Mouse (Mus musculus) liver, embryonic 16.5 days (tissue): ENCODE measurements around the gene 4933427D14Rik. TPM values are rescaled to one million over a fixed set of nuclear protein-coding genes. Genes with fewer than 3 reads are reported as not detected.

Source experiments
- ATAC-seq: fragments of 200-750 bp; cut with Nextera tagmentation; 2 replicates; pipeline ENCODE4 v1.8.0; 2017; ENCODE audit warnings: low read depth, mild to moderate bottlenecking, moderate number of reproducible peaks, moderate library complexity
- H3K27ac ChIP-seq: fragments of 300-500 bp; sonication (generic); 2 replicates; pipeline ENCODE4 v1.5.1; 2014; ENCODE audit warnings: mild to moderate bottlenecking, low read length
- H3K27me3 ChIP-seq: fragments of 300-500 bp; sonication (generic); 2 replicates; pipeline ENCODE4 v1.6.1; 2014; ENCODE audit warnings: low read depth, low read length, mixed read lengths; ENCODE audit not compliant: control insufficient read depth, insufficient read depth
- H3K36me3 ChIP-seq: fragments of 300-500 bp; sonication (generic); 2 replicates; pipeline ENCODE4 v1.6.1; 2014; ENCODE audit warnings: mild to moderate bottlenecking; ENCODE audit not compliant: control insufficient read depth, insufficient read depth
- H3K4me1 ChIP-seq: fragments of 300-500 bp; sonication (generic); 2 replicates; pipeline ENCODE4 v1.6.1; 2014; ENCODE audit warnings: low read depth, low read length, mixed read lengths; ENCODE audit not compliant: control insufficient read depth
- H3K4me2 ChIP-seq: fragments of 300-500 bp; sonication (generic); 2 replicates; pipeline ENCODE4 v1.6.1; 2014; ENCODE audit warnings: low read depth, low read length, mixed read lengths
- H3K4me3 ChIP-seq: fragments of 300-500 bp; sonication (generic); 2 replicates; pipeline ENCODE4 v1.5.1; 2014; ENCODE audit warnings: low read depth, mild to moderate bottlenecking, low read length
- H3K9ac ChIP-seq: fragments of 300-500 bp; sonication (generic); 2 replicates; pipeline ENCODE4 v1.6.1; 2014; ENCODE audit warnings: low read depth, low read length
- H3K9me3 ChIP-seq: fragments of 300-500 bp; sonication (generic); replicated peaks from 2 replicates; pipeline ENCODE4 v1.6.1; 2016; ENCODE audit warnings: low read length; ENCODE audit not compliant: control insufficient read depth
- WGBS: fragments of 180-500 bp; shearing (Covaris S2); extraction: QIAGEN DNeasy Blood & Tissue Kit; methylation state at CpG from one replicate; pipeline ENCODE4 v1.1.7; 2014; ENCODE audit not compliant: insufficient replicate concordance; 5-methylcytosine and 5-hydroxymethylcytosine counted together
- polyA plus RNA-seq: library from polyadenylated mRNA; unstranded; fragments of >200 nt; fragmentation: Nextera tagmentation; extraction: Ambion mirVana; gene quantifications from 2 replicates; pipeline ENCODE4 v1.2.1, GENCODE M21; 2015

4933427D14Rik gene
- polyA plus RNA-seq, 1 experiment from 2014 or later: 2.2 TPM

DNA sequence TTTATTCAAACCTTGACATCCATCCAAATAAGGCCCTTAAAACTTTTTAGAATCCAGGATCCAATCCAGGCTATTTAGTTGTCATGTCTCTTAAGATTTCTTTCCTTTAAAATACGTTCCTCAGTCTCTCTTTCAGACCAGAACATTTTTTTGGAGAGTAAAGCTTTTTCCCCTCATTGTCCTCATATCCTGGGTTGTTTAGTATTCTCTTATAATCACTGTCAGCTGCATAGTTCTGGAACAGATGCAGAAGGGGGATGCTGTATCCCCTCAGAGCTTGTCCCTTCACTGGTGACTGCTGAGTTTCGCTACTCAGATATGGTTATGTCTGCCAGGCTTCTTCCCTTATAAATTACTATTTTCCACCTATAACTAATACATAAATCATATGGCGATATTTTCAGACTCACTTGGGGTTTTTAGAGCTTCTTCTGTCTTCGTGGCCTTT, 51.3 kb downstream of the 4933427D14Rik start:
- H3K36me3 ChIP-seq: no peaks in the 10 kb centered on the region
- no peak overlapping the region for H3K4me2 ChIP-seq
- ATAC-seq: no peak
- no peak overlapping the region for H3K4me3 ChIP-seq
- H3K9ac ChIP-seq: no peak overlapping the region
- no peaks in the 10 kb centered on the region for H3K4me1 ChIP-seq
- no peaks in the 10 kb centered on the region for H3K9me3 ChIP-seq
- no peak overlapping the region for H3K27ac ChIP-seq
- no peaks in the 10 kb centered on the region for H3K27me3 ChIP-seq
- WGBS: 70% methylated on average over 4 of the region's 4 CpGs

- ATAC-seq: no peak
- 76% methylated on average over 11 of the region's 11 CpGs for WGBS
These were observed 51.9 kb downstream of the 4933427D14Rik start for GRCm38 (mm10) chr11:72155186-72155980.

GRCm38 (mm10) chr11:72153122-72153862, 54.0 kb downstream of the 4933427D14Rik start:
- no peaks in the 10 kb centered on the region for H3K36me3 ChIP-seq
- no peak overlapping the region for H3K9ac ChIP-seq
- H3K9me3 ChIP-seq: no peaks in the 10 kb centered on the region
- no peak for ATAC-seq
- WGBS: 70% methylated on average over 12 of the region's 12 CpGs
- H3K27ac ChIP-seq: no peak overlapping the region
- no peak overlapping the region for H3K4me3 ChIP-seq
- H3K4me1 ChIP-seq: no peaks in the 10 kb centered on the region
- H3K4me2 ChIP-seq: no peak overlapping the region
- no peaks in the 10 kb centered on the region for H3K27me3 ChIP-seq

More at GRCm38 (mm10) chr11:72155186-72155980, 51.9 kb downstream of the 4933427D14Rik start:
- H3K36me3 ChIP-seq: no peaks in the 10 kb centered on the region
- no peak overlapping the region for H3K9ac ChIP-seq
- no peak overlapping the region for H3K4me2 ChIP-seq
- H3K27me3 ChIP-seq: no peaks in the 10 kb centered on the region
- H3K4me3 ChIP-seq: no peak overlapping the region
- H3K27ac ChIP-seq: no peak overlapping the region
- H3K4me1 ChIP-seq: no peaks in the 10 kb centered on the region
- no peaks in the 10 kb centered on the region for H3K9me3 ChIP-seq

DNA sequence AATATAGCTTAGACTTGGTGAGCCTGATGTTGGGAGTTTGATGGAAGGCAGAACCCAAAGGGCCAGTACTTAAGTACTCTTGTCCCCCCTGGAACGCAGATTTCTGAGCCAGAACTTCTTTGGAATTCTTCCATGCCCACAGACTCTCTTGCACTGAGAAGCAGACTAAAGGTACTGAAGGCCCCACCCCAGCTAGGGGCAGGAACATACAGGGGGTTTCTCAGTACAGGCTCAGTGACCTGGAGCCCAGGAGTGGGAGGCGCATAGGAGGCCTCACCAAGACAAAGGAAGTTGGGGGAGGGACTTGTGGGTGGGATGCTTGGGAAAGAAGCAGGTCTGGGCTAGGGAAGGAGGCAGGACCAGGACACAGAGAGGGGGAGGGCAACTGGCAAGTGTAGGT, 56.1 kb downstream of the 4933427D14Rik start:
- ATAC-seq: no peak
- Histone ChIP-seq H3K27me3 (no peaks in the 10 kb centered on the region), H3K4me3 (no peak overlapping the region), H3K4me1 (no peaks in the 10 kb centered on the region), H3K36me3 (no peaks in the 10 kb centered on the region), H3K9ac (no peak overlapping the region), H3K9me3 (no peaks in the 10 kb centered on the region), H3K27ac (no peak overlapping the region), H3K4me2 (no peak overlapping the region)
- 66% methylated on average over 2 of the region's 2 CpGs for WGBS

DNA sequence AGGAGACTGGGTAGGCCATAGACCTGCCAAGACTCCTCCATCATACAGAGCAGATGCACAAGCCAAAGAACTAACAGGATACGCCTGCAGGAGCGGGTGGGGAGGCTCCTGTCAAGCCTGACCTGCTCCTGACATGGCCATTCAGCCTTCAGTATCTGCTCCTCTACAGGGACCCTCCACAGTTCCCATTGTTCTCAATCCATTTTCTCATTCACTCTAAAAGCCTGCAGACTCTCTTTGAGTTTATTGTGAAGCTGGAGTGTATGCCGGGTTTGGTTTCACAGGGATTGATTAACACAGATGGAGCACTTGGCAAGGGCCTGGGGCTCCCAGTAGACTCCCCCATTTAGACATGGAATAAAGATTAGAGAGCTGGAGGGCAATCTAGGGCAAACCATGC, 59.3 kb downstream of the 4933427D14Rik start:
- no peak for ATAC-seq
- Histone ChIP-seq H3K27ac (no peak overlapping the region), H3K4me2 (no peak overlapping the region), H3K27me3 (no peaks in the 10 kb centered on the region), H3K9me3 (no peaks in the 10 kb centered on the region), H3K4me1 (no peaks in the 10 kb centered on the region), H3K4me3 (no peak overlapping the region), H3K36me3 (no peaks in the 10 kb centered on the region), H3K9ac (no peak overlapping the region)
- 65% methylated on average over 3 of the region's 3 CpGs for WGBS

DNA sequence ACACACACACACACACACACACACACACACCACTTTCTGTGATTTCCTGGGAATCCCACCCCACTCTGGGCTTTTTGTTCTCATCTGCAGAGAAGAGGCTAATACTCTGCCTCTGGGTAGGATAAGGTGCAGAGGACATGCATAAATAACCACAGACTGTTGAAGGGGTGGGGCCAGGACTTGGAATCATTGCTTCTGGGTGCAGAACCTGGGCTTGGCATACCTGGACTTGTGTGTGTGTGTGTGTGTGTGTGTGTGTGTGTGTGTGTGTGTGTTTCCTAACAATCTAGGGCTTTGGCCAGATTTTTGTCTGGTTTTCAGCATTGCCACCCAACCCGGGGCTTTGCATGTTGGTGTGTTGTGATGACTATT, 61.4 kb downstream of the 4933427D14Rik start:
- H3K27ac ChIP-seq: no peak overlapping the region
- no peaks in the 10 kb centered on the region for H3K27me3 ChIP-seq
- no peaks in the 10 kb centered on the region for H3K4me1 ChIP-seq
- H3K36me3 ChIP-seq: no peaks in the 10 kb centered on the region
- no peaks in the 10 kb centered on the region for H3K9me3 ChIP-seq
- H3K4me2 ChIP-seq: no peak overlapping the region
- WGBS: 63% methylated on average over 1 of the region's 1 CpGs
- no peak overlapping the region for H3K4me3 ChIP-seq
- no peak for ATAC-seq
- H3K9ac ChIP-seq: no peak overlapping the region

DNA sequence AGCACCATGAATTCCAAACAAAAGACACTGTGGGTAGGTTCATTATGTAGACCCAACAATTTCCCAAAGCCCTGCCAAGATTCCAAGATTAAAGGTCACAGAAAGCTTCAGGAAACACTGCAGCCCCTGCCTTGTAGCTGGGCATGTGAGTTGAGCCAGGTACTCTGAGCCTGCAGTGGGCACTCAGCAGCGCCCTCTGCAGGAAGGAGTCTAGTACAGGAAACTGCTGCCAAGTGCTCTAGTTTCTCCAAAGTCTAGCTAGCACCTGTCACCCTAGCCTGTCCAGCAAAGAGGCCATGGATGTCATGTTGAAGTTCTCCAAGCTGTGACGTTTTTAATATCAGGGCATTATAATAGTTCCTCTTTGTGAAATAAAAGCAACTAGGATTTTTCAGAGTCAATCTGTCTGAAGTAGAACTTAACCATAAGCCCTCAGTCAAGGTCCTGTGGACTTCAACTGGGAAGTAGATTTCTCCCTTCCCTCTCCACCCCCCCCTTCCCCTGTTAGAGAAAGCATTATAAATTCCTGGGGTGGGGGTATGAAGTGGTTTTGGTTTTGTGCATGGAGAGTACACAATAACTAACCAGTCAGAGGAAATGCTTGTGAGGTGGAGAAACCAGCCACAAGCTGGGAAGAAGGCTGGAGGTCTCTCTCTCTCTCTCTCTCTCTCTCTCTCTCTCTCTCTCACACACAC, 61.9 kb downstream of the 4933427D14Rik start:
- Histone ChIP-seq H3K36me3 (no peaks in the 10 kb centered on the region), H3K4me3 (no peak overlapping the region), H3K9ac (no peak overlapping the region), H3K4me2 (no peak overlapping the region), H3K4me1 (no peaks in the 10 kb centered on the region), H3K9me3 (no peaks in the 10 kb centered on the region), H3K27me3 (no peaks in the 10 kb centered on the region), H3K27ac (no peak overlapping the region)
- ATAC-seq: no peak
- WGBS: 2% methylated on average over 2 of the region's 2 CpGs

- H3K4me1 ChIP-seq: no peaks in the 10 kb centered on the region
- no peak overlapping the region for H3K4me3 ChIP-seq
- ATAC-seq: no peak
- 53% methylated on average over 10 of the region's 10 CpGs for WGBS
- H3K27ac ChIP-seq: no peak overlapping the region
- no peaks in the 10 kb centered on the region for H3K9me3 ChIP-seq
- no peaks in the 10 kb centered on the region for H3K36me3 ChIP-seq
- no peak overlapping the region for H3K9ac ChIP-seq
- H3K27me3 ChIP-seq: no peaks in the 10 kb centered on the region; the same call in 1 of the 2 replicates
- H3K4me2 ChIP-seq: no peak overlapping the region
These were observed 64.4 kb downstream of the 4933427D14Rik start for GRCm38 (mm10) chr11:72142889-72143288.
